Mouse (Mus musculus) CD8-positive naive resting alpha-beta T cell, adult 57 days (primary cell): ENCODE results near the gene Cyth2. TPM values are rescaled to one million over a fixed set of nuclear protein-coding genes. Genes with fewer than 3 reads are reported as not detected.

Experiments
- total RNA-seq: library from RNA; stranded (reverse); gene quantifications from one replicate; pipeline ENCODE4 v1.2.4, GENCODE M21; 2023

The Cyth2 gene
- 119 TPM for total RNA-seq

GRCm38 (mm10) chr7:45813787-45814779 is at the start of gene Cyth2:
Cyth2 (minus strand) TSS chr7:45814581.

GRCm38 (mm10) chr7:45830427-45831127 is 16.2 kb upstream of the Cyth2 start, which contains the start of gene Grwd1:
Grwd1 (minus strand) TSS chr7:45830944.

DNA sequence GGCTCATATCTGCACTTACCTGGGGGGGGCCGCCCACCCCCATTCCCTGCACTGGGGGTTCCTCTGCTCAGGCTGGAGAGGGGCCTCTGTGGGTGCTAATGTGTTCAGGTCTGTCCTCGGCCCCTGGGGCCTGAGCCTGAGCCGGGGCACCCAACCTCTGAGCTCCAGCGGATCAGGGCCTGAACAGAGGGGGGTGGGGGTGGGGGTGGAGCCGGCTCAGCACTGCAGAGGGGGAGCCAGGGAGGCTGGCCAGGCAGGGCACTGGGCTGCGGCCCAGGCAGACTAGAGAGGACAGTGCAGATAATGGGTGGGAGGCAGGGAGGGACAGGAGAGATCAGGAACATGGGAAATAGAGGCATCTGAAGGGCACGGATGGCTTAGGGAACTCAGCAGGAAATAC is 10.2 kb upstream of the Cyth2 start, which contains the start of gene Kcnj14:
Gene Kcnj14 (minus strand): TSS at position 185 of the 400 bp plus-strand sequence.

DNA sequence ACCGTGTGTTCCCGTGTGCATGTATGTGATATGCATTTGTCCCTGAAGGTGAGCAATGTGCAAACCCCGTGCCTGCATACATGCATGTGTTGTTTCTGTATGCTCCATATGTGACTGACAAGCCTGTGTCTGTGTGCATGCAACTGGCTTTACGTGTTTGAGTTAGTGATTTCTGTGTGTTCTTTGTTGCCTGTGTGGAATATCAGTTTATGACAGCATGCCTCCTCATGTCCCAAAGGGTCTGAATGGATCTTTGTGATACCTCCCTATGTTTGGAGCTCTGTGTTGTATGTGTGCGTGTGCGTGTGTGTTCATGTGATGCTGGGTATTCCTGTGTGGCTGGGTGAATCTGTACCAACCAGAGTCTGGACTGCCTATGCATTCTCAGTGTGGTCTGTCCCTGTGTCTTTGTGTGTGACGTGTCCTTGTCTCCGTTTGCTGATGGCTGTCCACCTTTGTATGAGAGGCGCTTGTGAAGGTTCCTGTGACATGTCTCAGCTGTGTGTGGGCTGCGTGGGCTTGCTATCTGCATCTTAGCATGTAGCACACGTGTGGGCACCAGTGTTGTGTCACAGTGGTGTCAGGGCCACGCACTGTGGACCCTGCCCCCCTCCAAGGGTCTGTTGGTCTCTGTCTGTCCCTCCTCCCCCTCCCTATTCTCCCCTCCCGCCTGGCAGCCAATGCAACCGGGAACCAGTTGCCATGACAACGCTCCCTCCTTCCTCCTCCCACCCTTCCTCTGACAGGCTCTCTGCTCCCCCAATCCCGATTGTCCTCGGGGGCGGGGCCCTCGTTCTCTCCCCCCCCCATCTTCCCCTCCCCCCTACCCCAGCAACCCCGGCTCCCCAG is 29.6 kb downstream of the Cyth2 start, which contains the start of gene Sult2b1:
Gene Sult2b1 (minus strand): TSS at position 146 of the 849 bp plus-strand sequence.

GRCm38 (mm10) chr7:45783511-45784091 is 30.8 kb downstream of the Cyth2 start, which contains the start of gene Lmtk3:
Lmtk3 (plus strand) TSS chr7:45783738.

Other genes starting within 250 kb of the Cyth2 start
- gene Bcat2, start 244.4 kb downstream of the Cyth2 start, total RNA-seq, result 29.1 TPM
- not detected for gene Fgf21, start 199.1 kb downstream of the Cyth2 start, total RNA-seq
- gene Fut1, start 197.3 kb downstream of the Cyth2 start, total RNA-seq, result 0.18 TPM
- 0.28 TPM for gene Izumo1, start 192.8 kb downstream of the Cyth2 start, total RNA-seq
- 0.52 TPM for gene Rasip1, start 187.1 kb downstream of the Cyth2 start, total RNA-seq
- not detected for gene Mamstr, start 174.6 kb downstream of the Cyth2 start, total RNA-seq
- gene Fut2, start 148.2 kb downstream of the Cyth2 start, total RNA-seq, result not detected
- not detected for gene Ntn5, start 130.6 kb downstream of the Cyth2 start, total RNA-seq
- not detected for gene Sec1, start 120.2 kb downstream of the Cyth2 start, total RNA-seq
- gene Car11, start 114.7 kb downstream of the Cyth2 start, total RNA-seq, result 5.0 TPM
- gene Dbp, start 109.5 kb downstream of the Cyth2 start, total RNA-seq, result 34.2 TPM
- 3,071 TPM for gene Rpl18, start 99.1 kb downstream of the Cyth2 start, total RNA-seq
- gene Sphk2, start 96.6 kb downstream of the Cyth2 start, total RNA-seq, result 30.4 TPM
- gene Fam83e, start 93.4 kb downstream of the Cyth2 start, total RNA-seq, result 3.1 TPM
- gene Spaca4, start 88.8 kb downstream of the Cyth2 start, total RNA-seq, result not detected
- 1.1 TPM for gene Lmtk3, start 30.8 kb downstream of the Cyth2 start, total RNA-seq
- gene Sult2b1, start 29.9 kb downstream of the Cyth2 start, total RNA-seq, result 3.8 TPM
- gene Kcnj14, start 10.2 kb upstream of the Cyth2 start, total RNA-seq, result 3.9 TPM
- gene Grwd1, start 16.4 kb upstream of the Cyth2 start, total RNA-seq, result 37.0 TPM
- gene Kdelr1, start 58.2 kb upstream of the Cyth2 start, total RNA-seq, result 60.4 TPM
- 0.43 TPM for gene Grin2d, start 63.8 kb upstream of the Cyth2 start, total RNA-seq
- not detected for gene Syngr4, start 82.1 kb upstream of the Cyth2 start, total RNA-seq
- 8.9 TPM for gene Tmem143, start 82.4 kb upstream of the Cyth2 start, total RNA-seq
- 353 TPM for gene Emp3, start 106.8 kb upstream of the Cyth2 start, total RNA-seq
- gene Ccdc114, start 109.5 kb upstream of the Cyth2 start, total RNA-seq, result 1.7 TPM
- not detected for gene Abcc6, start 215.7 kb upstream of the Cyth2 start, total RNA-seq
- 42.7 TPM for gene Nomo1, start 219.1 kb upstream of the Cyth2 start, total RNA-seq